In the genomic region with DNA sequence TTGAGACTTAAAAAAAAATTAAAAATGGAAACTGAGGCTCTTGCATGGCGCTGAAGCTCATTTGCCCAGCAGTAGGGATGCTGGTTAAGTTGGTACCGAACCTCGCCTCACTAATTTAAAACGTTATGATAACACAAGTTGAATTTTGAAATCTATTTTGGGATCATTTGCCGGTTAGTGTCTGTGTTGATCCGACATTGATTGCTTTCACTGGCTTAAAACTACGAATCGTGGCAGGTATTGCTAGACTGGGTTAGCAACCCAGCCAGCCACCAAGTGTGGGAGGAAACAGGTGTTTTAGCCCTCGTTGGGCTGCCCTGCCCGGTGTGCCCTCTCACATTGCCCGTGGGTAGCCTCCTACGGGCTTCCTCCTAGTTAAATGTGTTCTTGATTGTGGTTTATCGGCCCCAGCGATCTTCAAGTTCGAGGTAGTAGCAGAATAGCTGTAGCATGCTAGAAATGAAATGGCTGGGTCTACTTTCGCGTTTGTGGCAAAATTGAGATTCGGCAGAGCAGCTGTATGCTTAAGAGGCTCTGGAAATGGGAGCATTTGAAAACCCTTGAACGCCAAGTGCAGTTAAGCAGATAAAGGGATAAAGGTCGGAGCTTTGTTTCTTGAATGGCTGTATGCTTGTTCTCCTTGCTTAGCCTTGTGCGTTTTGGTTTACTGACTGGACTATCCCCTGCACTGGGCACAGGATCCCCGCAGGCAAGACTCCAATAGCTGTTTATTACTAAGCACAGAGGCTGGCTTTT, we compare ENCODE assay signal across 7 mouse cellular contexts. TPM values are rescaled to one million over a fixed set of nuclear protein-coding genes. Genes with fewer than 3 reads are reported as not detected.
DNase-seq lines count a peak whose midpoint lies in the region; ATAC-seq lines count a peak whose summit lies in the region.

No protein-coding gene starts in this region.

- peak; percentile 40 for DNase-seq in 3134 (ENCODE audit: extremely low read depth, insufficient read length, low spot score)
- DNase-seq in 416B (ENCODE audit: low read depth) = peak; percentile 71
- peak; percentile 52 for DNase-seq in embryonic facial prominence, embryonic 10.5 days (ENCODE audit: low spot score)
- peak; percentile 46 for DNase-seq in hindbrain, embryonic 14.5 days (ENCODE audit: low spot score)
- DNase-seq in liver = peak; percentile 68
- DNase-seq in natural killer cell, adult 2 months (ENCODE audit: low spot score in 2 of 2) = peak; percentile 38 to 53
- DNase-seq in thymus, postnatal 36 days = peak; percentile 54 to 62

- H3K9ac ChIP-seq in hindbrain, embryonic 14.5 days = peak overlapping the region; percentile 87

- no peaks in the 10 kb centered on the region for H3K9me3 ChIP-seq in embryonic facial prominence, embryonic 10.5 days
- no peaks in the 10 kb centered on the region for H3K9me3 ChIP-seq in hindbrain, embryonic 14.5 days (ENCODE audit: control insufficient read depth, low read length)

- peaks cover 6% of the 10 kb centered on the region for H3K27me3 ChIP-seq in embryonic facial prominence, embryonic 10.5 days (replicated peaks; ENCODE audit: low read depth, poor library complexity, severe bottlenecking)
- H3K27me3 ChIP-seq in hindbrain, embryonic 14.5 days (ENCODE audit: control insufficient read depth, insufficient read depth, low read length) = no peaks in the 10 kb centered on the region

- peak overlapping the region; percentile 90 for H3K4me2 ChIP-seq in hindbrain, embryonic 14.5 days (replicated peaks)

- peak overlapping the region; percentile 98 for H3K27ac ChIP-seq in embryonic facial prominence, embryonic 10.5 days (replicated peaks)
- H3K27ac ChIP-seq in hindbrain, embryonic 14.5 days = peak overlapping the region; percentile 91; the same call in 1 of the 2 replicates

- H3K36me3 ChIP-seq in embryonic facial prominence, embryonic 10.5 days (replicated peaks) = no peaks in the 10 kb centered on the region; the same call in 1 of the 2 replicates
- H3K36me3 ChIP-seq in hindbrain, embryonic 14.5 days (replicated peaks; ENCODE audit: control insufficient read depth, insufficient read depth) = no peaks in the 10 kb centered on the region

- no peak for ATAC-seq in hindbrain, embryonic 14.5 days (ENCODE audit: low FRiP score)

- peak overlapping the region; percentile 93 for H3K4me3 ChIP-seq in embryonic facial prominence, embryonic 10.5 days
- peak overlapping the region; percentile 87 for H3K4me3 ChIP-seq in hindbrain, embryonic 14.5 days (replicated peaks; ENCODE audit: low read length)

- H3K4me1 ChIP-seq in embryonic facial prominence, embryonic 10.5 days = peaks cover 28% of the 10 kb centered on the region
- H3K4me1 ChIP-seq in hindbrain, embryonic 14.5 days (replicated peaks; ENCODE audit: control insufficient read depth, insufficient read depth, low read length) = peaks cover 21% of the 10 kb centered on the region

- WGBS in embryonic facial prominence, embryonic 10.5 days = 17% methylated on average over 22 of the region's 22 CpGs
- 10% methylated on average over 22 of the region's 22 CpGs for WGBS in hindbrain, embryonic 14.5 days

RNA-seq across cellular contexts. Expression of gene Lpin2, which starts 2.2 kb away (rescaled TPM):
- 42.1 and 45.2 TPM in 2 replicates for polyA plus RNA-seq in embryonic facial prominence, embryonic 10.5 days (2016; fragmentation: Nextera tagmentation; extraction: Ambion mirVana)
- polyA plus RNA-seq in hindbrain, embryonic 14.5 days (2014; fragmentation: Nextera tagmentation; extraction: Ambion mirVana) = 44.1 and 45.7 TPM in 2 replicates
